Mouse (Mus musculus): ENCODE results near the gene Prss53.

DNA sequence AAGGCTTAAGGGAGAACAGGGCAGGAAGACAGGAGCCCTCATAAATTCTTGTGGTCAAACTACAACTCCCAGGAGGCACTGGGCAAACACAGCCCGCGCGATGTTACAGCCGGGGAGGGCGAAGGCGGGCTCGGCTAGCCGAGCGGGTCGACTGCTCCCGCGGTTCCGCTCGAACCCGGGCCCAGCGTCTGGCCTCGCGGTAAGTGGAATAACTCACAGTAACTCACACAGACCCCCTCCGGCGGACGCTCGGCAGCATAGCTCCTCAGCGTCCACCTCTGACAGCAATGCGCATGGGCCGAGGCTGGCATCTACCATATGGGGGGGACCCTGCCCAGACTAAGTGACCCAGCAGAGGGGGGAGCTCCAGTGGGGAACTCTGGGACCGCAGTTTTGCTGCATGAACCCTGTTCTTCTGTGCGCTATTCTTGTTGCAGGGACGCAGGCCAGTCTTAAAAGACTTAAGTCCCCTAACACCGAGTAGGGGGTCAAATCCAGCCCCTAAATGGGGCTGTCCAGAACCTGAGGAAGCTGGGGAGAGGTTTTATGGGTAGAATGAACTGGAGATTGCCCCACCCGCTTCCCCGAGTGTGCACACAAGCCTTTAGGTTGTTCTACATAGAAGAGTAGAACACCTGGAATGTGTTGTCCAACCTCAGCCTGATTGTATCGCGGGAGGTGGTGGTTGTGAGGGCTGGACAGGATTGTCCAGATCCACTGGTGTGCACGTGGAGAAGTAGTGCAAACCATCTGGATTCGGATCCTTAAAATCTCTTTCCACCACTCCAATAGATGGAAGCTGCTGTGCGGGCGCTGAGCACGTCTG, 13.4 kb upstream of the Prss53 start, which contains the start of gene Bckdk:
- TF ChIP-seq GATA1 (IDR thresholded peaks at IDR 0.05; ENCODE audit: borderline replicate concordance, low read length) = no peak
- TF ChIP-seq FLI1 (IDR thresholded peaks at IDR 0.05; ENCODE audit: low read length) = no peak

Data from megakaryocyte, embryonic 14.5 days (primary cell).